ENCODE assay signal across 27 mouse cellular contexts in genomic region chr8:105426878-105427277, GRCm38 (mm10). TPM values are rescaled to one million over a fixed set of nuclear protein-coding genes. Genes with fewer than 3 reads are reported as not detected.
"Had no signal": no experiment of that assay in that cellular context is flagged by ENCODE, and none has a peak within 500 bp of the region (broad histone marks: within the 10 kb centered on the region; RNA-seq: fewer than 3 reads in every experiment).

No protein-coding gene starts in this region.

- H3K27me3 ChIP-seq: kidney, embryonic 15.5 days; midbrain, embryonic 13.5 days; neural tube, embryonic 13.5 days had no signal

- DNase-seq: kidney, adult 11 months; kidney, adult 8-10 months; kidney, postnatal 10 days; kidney, postnatal 36 days; layer of hippocampus, postnatal 36 days; retina, postnatal 1 day; right cerebral cortex, postnatal 25 days; thymus, postnatal 25 days had no signal

- H3K4me3 ChIP-seq: kidney, embryonic 15.5 days; left cerebral cortex, adult 2 months; liver, embryonic 15.5 days; megakaryocyte, embryonic 14.5 days; midbrain, embryonic 10.5 days; midbrain, embryonic 13.5 days; myocyte; neural tube, embryonic 13.5 days had no signal

- H3K9ac ChIP-seq: kidney, embryonic 15.5 days; liver, embryonic 15.5 days; midbrain, embryonic 13.5 days; neural tube, embryonic 13.5 days had no signal

- H3K9me3 ChIP-seq: kidney, embryonic 15.5 days; liver, embryonic 15.5 days; midbrain, embryonic 10.5 days; midbrain, embryonic 13.5 days; neural tube, embryonic 13.5 days had no signal

- H3K4me1 ChIP-seq: kidney, embryonic 15.5 days; liver, embryonic 15.5 days had no signal

- ATAC-seq: midbrain, embryonic 13.5 days; midbrain, embryonic 16.5 days had no signal

- H3K36me3 ChIP-seq: kidney, embryonic 15.5 days; liver, embryonic 15.5 days; midbrain, embryonic 10.5 days; midbrain, embryonic 13.5 days; neural tube, embryonic 13.5 days had no signal

- H3K4me2 ChIP-seq: kidney, embryonic 15.5 days; liver, embryonic 11.5 days; liver, embryonic 15.5 days; midbrain, embryonic 13.5 days; neural tube, embryonic 13.5 days had no signal

- H3K27ac ChIP-seq: kidney, embryonic 15.5 days; left cerebral cortex, adult 2 months; liver, embryonic 15.5 days; midbrain, embryonic 10.5 days; midbrain, embryonic 13.5 days; neural tube, embryonic 13.5 days had no signal

RNA-seq across cellular contexts. Expression of gene Lrrc36, which starts 13.5 kb away (rescaled TPM):
- total RNA-seq: monocyte, adult 5-6 weeks; neutrophil, adult 5-6 weeks had no signal
- polyA plus RNA-seq: limb, embryonic 11.5 days; myocyte; small intestine, adult 2 months had no signal

RNA-seq across cellular contexts. Expression of gene Kctd19, which starts 13.6 kb away (rescaled TPM):
- total RNA-seq: layer of hippocampus, adult 8-10 months; layer of hippocampus, postnatal 10 days; layer of hippocampus, postnatal 36 days; left cerebral cortex, adult 2 months; left cerebral cortex, postnatal 10 days; left cerebral cortex, postnatal 36 days; monocyte, adult 5-6 weeks; neutrophil, adult 5-6 weeks had no signal
- polyA plus RNA-seq: kidney, embryonic 15.5 days; limb, embryonic 11.5 days; liver, embryonic 11.5 days; liver, embryonic 15.5 days; midbrain, embryonic 13.5 days; midbrain, embryonic 16.5 days; myocyte; neural tube, embryonic 13.5 days; small intestine, adult 2 months; stomach, embryonic 16.5 days had no signal

RNA-seq across cellular contexts. Expression of gene Plekhg4, which starts 53.8 kb away (rescaled TPM):
- total RNA-seq: monocyte, adult 5-6 weeks; neutrophil, adult 5-6 weeks had no signal
- polyA plus RNA-seq: liver, embryonic 11.5 days; liver, embryonic 15.5 days had no signal
